Mouse (Mus musculus) lung, postnatal 36 days (tissue): ENCODE data around the gene Draxin.

Source experiments
- DNase-seq: peaks from one replicate; pipeline ENCODE4 v3.0.0; 2022; ENCODE audit warnings: mixed read lengths

Gene Draxin

GRCm38 (mm10) chr4:148112519-148112918 lies 18.0 kb downstream of the Draxin start:
- no peak for DNase-seq

- no peak for DNase-seq
Measured at GRCm38 (mm10) chr4:148109215-148109614, 21.3 kb downstream of the Draxin start.

GRCm38 (mm10) chr4:148108565-148109100 lies 21.9 kb downstream of the Draxin start:
- no peak for DNase-seq

GRCm38 (mm10) chr4:148107621-148108291 lies 22.7 kb downstream of the Draxin start:
- DNase-seq = no peak

GRCm38 (mm10) chr4:148104146-148104545 lies 26.4 kb downstream of the Draxin start:
- DNase-seq = no peak

- DNase-seq = peak; percentile 58
Measured at GRCm38 (mm10) chr4:148101801-148102527, 28.5 kb downstream of the Draxin start.

GRCm38 (mm10) chr4:148098666-148099065 lies 31.8 kb downstream of the Draxin start:
- no peak for DNase-seq

- DNase-seq = no peak
Measured at GRCm38 (mm10) chr4:148097936-148098335, 32.6 kb downstream of the Draxin start.

GRCm38 (mm10) chr4:148095081-148095480 lies 35.4 kb downstream of the Draxin start:
- no peak for DNase-seq

GRCm38 (mm10) chr4:148094161-148094560 lies 36.3 kb downstream of the Draxin start:
- DNase-seq = no peak

- no peak for DNase-seq
Measured at GRCm38 (mm10) chr4:148092551-148093271, 37.8 kb downstream of the Draxin start.

GRCm38 (mm10) chr4:148091181-148091580 lies 39.3 kb downstream of the Draxin start:
- DNase-seq = no peak

- DNase-seq = no peak
Measured at GRCm38 (mm10) chr4:148089166-148089565, 41.3 kb downstream of the Draxin start.

GRCm38 (mm10) chr4:148087907-148088527 lies 42.5 kb downstream of the Draxin start, which contains the start of gene Agtrap:
Agtrap (minus strand) TSS chr4:148088031.
- peak; percentile 97 for DNase-seq

- DNase-seq = peak; percentile 50
Measured at GRCm38 (mm10) chr4:148087091-148087906, 43.2 kb downstream of the Draxin start.

GRCm38 (mm10) chr4:148085907-148086305 lies 44.6 kb downstream of the Draxin start:
- DNase-seq = no peak

- DNase-seq = peak; percentile 58
Measured at GRCm38 (mm10) chr4:148085131-148085906, 45.2 kb downstream of the Draxin start.

GRCm38 (mm10) chr4:148084261-148084714 lies 46.2 kb downstream of the Draxin start:
- DNase-seq = peak; percentile 79

- DNase-seq = peak; percentile 67
Measured at GRCm38 (mm10) chr4:148083176-148083899, 47.2 kb downstream of the Draxin start.
